Mouse (Mus musculus) heart, adult 8-10 months (tissue): ENCODE results near the gene Hvcn1. TPM values are rescaled to one million over a fixed set of nuclear protein-coding genes. Genes with fewer than 3 reads are reported as not detected.

Experiments used
- total RNA-seq, 4 experiments: library from RNA; stranded (reverse); gene quantifications; 2 replicates each; pipeline ENCODE4 v1.2.4; 2022

Hvcn1 gene
- total RNA-seq, 4 experiments from 2014 or later: 1.1 to 1.8 (median 1.5) TPM

Other genes with a start within 250 kb of the Hvcn1 start
- 10 to 100 TPM; 16.1 to 21.3 (median 20.0) TPM for gene Cux2, start 156.7 kb upstream of the Hvcn1 start, total RNA-seq
- over 10,000 TPM; 21,987 to 25,864 (median 23,706) TPM for gene Myl2, start 105.9 kb upstream of the Hvcn1 start, total RNA-seq
- gene Ccdc63, start 66.0 kb upstream of the Hvcn1 start, total RNA-seq: under 1 TPM in 1 of 4 experiments, not detected in 3; 0.37 TPM
- 100 to 1,000 TPM in 3 of 4 experiments, 10 to 100 TPM in 1; 98.9 to 113 (median 108) TPM for gene Ppp1cc, start 48.5 kb upstream of the Hvcn1 start, total RNA-seq
- 1 to 10 TPM; 3.5 to 5.1 (median 3.8) TPM for gene Tctn1, start 57.7 kb downstream of the Hvcn1 start, total RNA-seq
- 100 to 1,000 TPM; 103 to 141 (median 121) TPM for gene Pptc7, start 77.6 kb downstream of the Hvcn1 start, total RNA-seq
- 1 to 10 TPM in 3 of 4 experiments, under 1 TPM in 1; 0.89 to 1.9 (median 1.3) TPM for gene Rad9b, start 147.4 kb downstream of the Hvcn1 start, total RNA-seq
- gene Vps29, start 147.6 kb downstream of the Hvcn1 start, total RNA-seq: 100 to 1,000 TPM in 2 of 4 experiments, 10 to 100 TPM in 2; 91.9 to 113 (median 101) TPM
- 10 to 100 TPM; 25.3 to 32.1 (median 30.4) TPM for gene Gpn3, start 165.1 kb downstream of the Hvcn1 start, total RNA-seq
- gene Fam216a, start 165.6 kb downstream of the Hvcn1 start, total RNA-seq: 10 to 100 TPM; 11.6 to 14.3 (median 12.7) TPM
- gene Arpc3, start 185.1 kb downstream of the Hvcn1 start, total RNA-seq: 10 to 100 TPM; 84.9 to 93.6 (median 88.1) TPM
- gene Anapc7, start 214.9 kb downstream of the Hvcn1 start, total RNA-seq: 10 to 100 TPM; 30.2 to 35.9 (median 33.9) TPM